Mouse (Mus musculus): ENCODE measurements around the gene Serpinb3a. TPM values are rescaled to one million over a fixed set of nuclear protein-coding genes. Genes with fewer than 3 reads are reported as not detected.
A peak's percentile ranks its signal among the peaks of the same experiment; 100 is the strongest.
"Not testable (repeated sequence)": the region's sequence is repeated elsewhere in the genome, so short reads cannot be mapped to it uniquely, and the experiment has no call there.

Gene Serpinb3a
- not detected in 2 replicates for total RNA-seq (2014; fragmentation: Nextera tagmentation)
- not detected in 2 replicates for total RNA-seq (2017)

DNA sequence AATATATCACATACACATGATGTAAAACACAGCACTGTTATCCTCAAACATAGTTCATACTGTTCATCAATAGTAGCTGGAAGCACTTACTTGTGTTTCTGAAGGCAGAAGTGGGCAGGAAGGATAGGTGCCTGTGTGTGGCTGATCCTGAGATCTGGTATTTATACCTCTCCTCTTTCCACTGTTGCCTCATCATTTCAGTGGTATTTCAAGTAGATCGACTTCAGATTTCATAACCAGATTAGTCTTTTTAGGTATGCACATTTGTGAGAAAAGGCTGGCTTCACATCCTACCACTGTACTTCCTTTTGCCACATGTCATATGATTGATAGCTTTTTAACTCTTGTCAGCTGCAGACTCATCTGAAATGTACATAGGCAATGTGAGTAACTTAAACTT, at the start of gene Serpinb3a:
TSS of gene Serpinb3a (minus strand) at position 101 of the 400 bp plus-strand sequence.
- ATAC-seq (replicated peaks; ENCODE audit: poor library complexity, severe bottlenecking) = no peak

DNA sequence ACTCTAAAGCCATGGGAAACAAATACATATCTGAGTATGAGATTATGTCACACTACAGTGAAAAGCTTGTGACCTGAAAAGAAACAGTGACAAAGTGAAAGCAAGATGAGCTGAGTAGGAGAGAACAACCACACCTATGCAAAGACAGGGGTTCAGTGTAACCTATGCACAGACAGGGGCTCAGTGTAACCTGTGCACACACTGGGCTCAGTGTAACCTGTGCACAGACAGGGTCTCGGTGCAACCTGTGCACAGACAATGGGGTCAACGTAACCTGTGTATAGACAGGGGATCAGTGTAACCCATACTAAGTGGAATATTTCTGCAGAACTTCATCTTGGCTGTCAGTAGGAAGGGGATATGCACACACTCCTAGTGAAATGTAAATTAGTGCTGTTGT, 46.3 kb upstream of the Serpinb3a start:
- ATAC-seq (replicated peaks; ENCODE audit: poor library complexity, severe bottlenecking) = no peak

GRCm38 (mm10) chr1:107083406-107083805, 31.3 kb upstream of the Serpinb3a start, which contains the start of gene Serpinb3d:
TSS of gene Serpinb3d (minus strand) at chr1:107083506.
- ATAC-seq (replicated peaks; ENCODE audit: poor library complexity, severe bottlenecking) = no peak

DNA sequence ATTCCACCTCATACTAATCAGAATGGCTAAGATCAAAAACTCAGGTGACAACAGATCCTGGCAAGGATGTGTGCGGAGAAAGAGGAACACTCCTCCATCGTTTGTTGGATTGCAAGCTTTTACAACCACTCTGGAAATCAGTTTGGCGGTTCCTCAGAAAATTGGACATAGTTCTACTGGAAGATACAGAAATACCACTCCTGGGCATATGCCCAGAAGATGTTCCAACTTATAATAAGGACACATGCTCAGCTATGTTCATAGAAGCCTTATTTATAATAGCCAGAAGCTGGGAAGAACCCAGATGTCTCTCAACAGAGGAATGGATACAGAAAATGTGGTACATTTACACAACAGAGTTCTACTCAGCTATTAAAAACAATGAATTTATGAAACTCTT, 17.9 kb downstream of the Serpinb3a start:
- not testable (repeated sequence) for ATAC-seq (replicated peaks; ENCODE audit: poor library complexity, severe bottlenecking)

- peak; percentile 80 for ATAC-seq (replicated peaks; ENCODE audit: poor library complexity, severe bottlenecking)
Observed at GRCm38 (mm10) chr1:107025886-107026285, 26.2 kb downstream of the Serpinb3a start.

DNA sequence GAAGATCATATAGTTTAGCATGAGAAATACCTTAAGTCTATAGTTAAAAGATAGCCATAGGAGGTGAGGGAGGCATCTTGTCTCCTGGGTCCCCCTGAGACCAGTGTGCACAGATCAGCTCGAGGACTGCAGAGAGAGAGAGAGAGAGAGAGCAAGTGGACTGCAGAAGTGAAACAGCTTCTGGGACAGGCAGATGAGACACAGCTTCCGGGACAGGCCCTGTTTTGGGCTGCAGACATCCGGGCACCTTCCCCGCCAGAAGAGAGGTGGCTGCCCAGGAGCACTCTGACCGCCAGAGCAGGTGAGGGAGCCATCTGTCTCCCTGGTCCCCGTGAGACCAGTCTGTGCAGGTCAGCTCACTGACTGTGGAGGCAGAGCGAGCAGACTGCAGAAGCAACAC, 36.9 kb downstream of the Serpinb3a start:
- peak; percentile 65 for ATAC-seq (replicated peaks; ENCODE audit: poor library complexity, severe bottlenecking)

GRCm38 (mm10) chr1:107014530-107014929, 37.6 kb downstream of the Serpinb3a start:
- peak; percentile 71 for ATAC-seq (replicated peaks; ENCODE audit: poor library complexity, severe bottlenecking)

DNA sequence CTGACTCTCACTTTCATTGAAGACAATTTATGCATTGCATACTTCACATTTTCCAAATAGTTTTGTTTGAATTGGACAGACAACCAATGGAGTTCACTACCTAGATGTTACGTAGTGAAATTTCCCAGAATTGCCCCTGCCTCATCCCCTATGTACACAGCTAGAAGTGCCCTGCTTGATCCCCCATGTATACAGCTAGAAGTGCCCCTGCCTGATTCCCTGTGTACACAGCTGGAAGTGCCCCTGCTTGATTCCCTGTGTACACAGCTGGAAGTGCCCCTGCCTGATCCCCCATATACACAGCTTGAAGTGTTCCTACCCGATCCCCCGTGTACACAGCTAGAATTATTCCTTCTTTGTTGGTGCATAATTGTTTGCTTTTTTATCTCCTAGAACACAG, 45.8 kb downstream of the Serpinb3a start:
- ATAC-seq (replicated peaks; ENCODE audit: poor library complexity, severe bottlenecking) = no peak

- ATAC-seq (replicated peaks; ENCODE audit: poor library complexity, severe bottlenecking) = no peak
Observed at GRCm38 (mm10) chr1:107001754-107002153, 50.3 kb downstream of the Serpinb3a start.

DNA sequence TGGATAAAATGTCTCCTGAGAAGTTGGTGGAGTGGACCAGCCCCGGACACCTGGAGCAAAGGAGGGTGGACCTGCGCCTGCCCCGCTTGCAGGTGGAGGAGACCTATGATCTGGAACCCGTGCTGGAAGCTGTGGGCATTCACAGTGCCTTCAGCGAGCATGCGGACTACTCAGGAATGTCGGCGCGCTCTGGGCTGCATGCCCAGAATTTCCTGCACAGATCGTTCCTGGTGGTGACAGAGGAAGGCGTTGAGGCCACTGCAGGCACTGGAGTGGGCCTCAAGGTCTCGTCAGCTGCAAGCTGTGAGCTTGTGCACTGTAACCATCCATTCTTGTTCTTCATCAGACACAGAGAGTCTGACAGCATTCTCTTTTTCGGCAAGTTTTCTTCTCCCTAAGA, 51.7 kb downstream of the Serpinb3a start:
- ATAC-seq (replicated peaks; ENCODE audit: poor library complexity, severe bottlenecking) = no peak

Other genes starting within 250 kb of the Serpinb3a start
- not detected in 2 replicates for gene Serpinb5, start 191.1 kb downstream of the Serpinb3a start, total RNA-seq (2014; fragmentation: Nextera tagmentation)
- not detected in 2 replicates for gene Serpinb5, start 191.1 kb downstream of the Serpinb3a start, total RNA-seq (2017)
- not detected in 2 replicates for gene Serpinb12, start 117.9 kb downstream of the Serpinb3a start, total RNA-seq (2014; fragmentation: Nextera tagmentation)
- 0.21 TPM in 1 of 2 replicates, not detected in the other for gene Serpinb12, start 117.9 kb downstream of the Serpinb3a start, total RNA-seq (2017)
- not detected in 2 replicates for gene Serpinb13, start 71.3 kb downstream of the Serpinb3a start, total RNA-seq (2014; fragmentation: Nextera tagmentation)
- not detected in 2 replicates for gene Serpinb13, start 71.3 kb downstream of the Serpinb3a start, total RNA-seq (2017)
- not detected in 2 replicates for gene Serpinb3d, start 31.2 kb upstream of the Serpinb3a start, total RNA-seq (2014; fragmentation: Nextera tagmentation)
- gene Serpinb3d, start 31.2 kb upstream of the Serpinb3a start, total RNA-seq (2017) = not detected in 2 replicates
- gene Serpinb3b, start 226.1 kb upstream of the Serpinb3a start, total RNA-seq (2014; fragmentation: Nextera tagmentation) = not detected in 2 replicates
- not detected in 2 replicates for gene Serpinb3b, start 226.1 kb upstream of the Serpinb3a start, total RNA-seq (2017)
- gene Serpinb3c, start 226.1 kb upstream of the Serpinb3a start, total RNA-seq (2014; fragmentation: Nextera tagmentation) = not detected in 2 replicates
- not detected in 2 replicates for gene Serpinb3c, start 226.1 kb upstream of the Serpinb3a start, total RNA-seq (2017)

Data from granulocyte monocyte progenitor cell, adult 5-6 weeks (primary cell).